Mouse (Mus musculus) lung, postnatal 25 days (tissue): Measurements from ENCODE around the gene Dlst.
"Not testable (repeated sequence)": the region's sequence is repeated elsewhere in the genome, so short reads cannot be mapped to it uniquely, and the experiment has no call there.

Experiments used
- DNase-seq: peaks from one replicate; pipeline ENCODE4 v3.0.0; 2022; ENCODE audit warnings: low spot score

Dlst gene

DNA sequence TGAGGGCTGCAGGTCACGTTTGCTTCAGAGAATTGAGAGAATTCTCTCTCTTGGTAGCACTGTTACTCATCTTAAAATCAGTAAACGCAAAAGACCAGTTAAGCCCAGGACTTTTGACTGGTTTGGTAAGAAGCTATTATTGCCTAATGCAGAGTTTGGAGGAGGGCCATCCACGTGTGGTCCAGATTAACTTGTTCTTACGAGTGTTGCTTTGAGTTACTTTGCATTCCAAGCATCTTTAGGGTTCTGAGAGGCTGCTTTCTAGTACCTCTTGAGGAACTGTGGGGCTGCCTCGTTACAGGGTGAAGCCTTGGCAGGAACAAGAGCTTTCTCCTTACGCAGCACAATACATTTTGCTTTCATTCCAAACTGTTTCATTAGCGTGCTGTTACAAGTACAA is 5.0 kb downstream of the Dlst start:
- peak; percentile 89 for DNase-seq

DNA sequence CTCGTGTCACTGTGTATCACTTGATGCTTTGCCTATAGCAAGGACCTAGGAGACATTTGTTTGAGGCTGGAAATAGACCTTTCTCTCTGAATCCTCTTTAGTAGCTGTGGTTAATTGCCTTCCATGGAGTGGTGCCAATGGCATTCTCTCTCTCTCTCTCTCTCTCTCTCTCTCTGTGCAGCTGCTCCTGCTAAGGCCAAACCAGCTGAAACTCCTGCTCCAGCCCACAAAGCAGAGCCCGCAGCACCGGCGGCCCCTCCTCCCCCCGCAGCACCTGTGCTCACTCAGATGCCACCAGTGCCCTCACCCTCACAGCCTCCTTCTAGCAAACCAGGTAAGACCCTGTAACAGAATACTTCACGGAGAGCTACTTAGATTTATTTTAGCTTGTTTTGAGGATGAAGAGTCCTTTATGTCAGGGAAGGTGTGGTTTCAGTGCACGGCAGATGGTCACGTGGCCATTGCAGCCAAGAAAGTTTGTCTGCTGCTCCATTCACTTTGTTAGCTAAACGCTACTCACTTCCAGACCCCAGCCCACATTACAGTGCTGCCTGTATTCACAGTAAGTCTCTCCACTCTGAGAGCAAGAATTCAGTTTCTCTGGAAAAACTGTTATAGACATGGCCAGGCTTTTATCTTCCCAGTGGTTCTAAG is 11.3 kb downstream of the Dlst start:
- no peak for DNase-seq

DNA sequence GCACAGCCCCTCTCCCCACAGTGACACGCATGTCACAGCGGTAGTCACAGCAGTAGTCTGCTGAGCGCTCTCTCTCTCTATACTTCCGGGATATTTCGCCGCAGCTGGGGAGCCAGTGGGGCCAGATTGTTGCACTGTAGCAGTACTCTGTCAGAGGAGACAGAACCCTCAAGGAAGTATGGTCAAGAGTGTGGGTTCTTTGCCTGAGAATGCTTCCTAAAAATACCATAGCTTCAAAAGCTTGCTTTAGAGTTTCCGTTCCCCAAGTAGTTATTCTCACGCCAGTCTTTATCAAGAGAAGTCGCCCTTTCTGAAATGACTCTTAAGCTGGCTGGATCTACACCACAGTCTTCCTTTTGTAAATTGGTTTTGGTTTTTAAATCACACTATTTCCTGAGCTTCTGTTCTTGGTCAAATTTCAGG is 12.5 kb downstream of the Dlst start:
- no peak for DNase-seq

DNA sequence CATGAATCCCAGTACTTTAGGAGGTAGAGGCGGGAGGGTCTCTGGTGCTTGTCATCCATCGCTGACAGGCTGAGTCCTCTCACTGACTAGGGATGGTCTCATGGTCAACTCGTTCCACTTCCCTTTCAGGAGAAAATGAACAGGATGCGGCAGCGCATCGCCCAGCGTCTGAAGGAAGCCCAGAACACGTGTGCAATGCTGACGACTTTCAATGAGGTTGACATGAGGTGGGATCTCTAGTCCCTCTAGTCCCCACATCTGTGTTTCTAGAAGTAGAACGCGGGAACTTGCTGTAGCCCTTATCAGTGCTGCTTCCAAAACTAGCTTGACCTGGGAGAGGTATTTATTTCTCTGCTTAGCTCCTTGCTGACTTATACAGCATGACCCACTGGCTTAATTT is 13.0 kb downstream of the Dlst start:
- DNase-seq = no peak

DNA sequence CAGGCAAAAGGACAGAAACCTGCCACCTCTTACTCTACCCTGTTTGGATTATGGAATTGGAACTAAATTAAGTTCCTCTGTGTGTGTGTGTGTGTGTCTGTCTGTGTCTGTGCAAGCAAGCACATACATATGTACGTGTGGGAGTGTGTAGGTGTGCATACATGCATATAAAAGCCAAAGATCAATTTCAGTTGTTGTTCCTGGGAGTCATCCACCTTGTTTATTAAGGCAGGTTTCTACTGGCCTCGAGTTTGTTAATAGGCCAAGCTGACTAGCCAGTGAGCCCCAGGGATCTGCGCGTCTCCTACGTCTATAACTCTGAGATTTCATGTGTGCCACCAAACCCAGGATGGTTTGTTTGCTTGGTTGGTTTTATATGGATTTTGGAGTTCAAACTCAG is 14.1 kb downstream of the Dlst start:
- no peak for DNase-seq

DNA sequence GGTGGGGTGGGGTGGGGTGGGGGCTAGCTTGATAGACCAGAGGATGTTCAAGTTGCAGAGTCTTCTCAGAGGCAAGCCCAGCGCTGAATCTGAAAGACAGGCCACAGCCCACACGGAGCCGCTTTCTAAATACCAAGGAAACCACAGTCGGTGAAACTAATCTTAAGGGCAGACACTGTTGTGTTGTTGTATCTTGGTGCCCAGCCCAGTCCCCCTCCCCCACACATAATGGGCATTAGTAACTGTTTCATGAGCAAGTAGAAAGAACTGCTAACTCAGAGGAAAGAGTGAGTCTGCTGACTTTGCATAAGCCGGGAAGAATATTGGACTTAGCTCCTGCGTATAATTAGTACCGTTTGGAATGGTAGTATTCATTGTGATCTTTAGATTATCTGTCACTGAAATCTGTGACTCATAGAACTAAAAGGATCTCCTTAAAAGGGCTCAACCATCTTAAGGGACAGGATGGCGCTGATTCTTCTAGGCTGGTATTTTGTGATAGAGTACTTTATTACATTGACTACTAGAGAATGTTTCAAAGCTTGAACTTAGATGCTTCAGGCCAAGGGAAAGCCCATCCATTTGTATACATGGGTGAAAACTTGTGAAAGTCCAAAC is 16.5 kb downstream of the Dlst start:
- DNase-seq = no peak

DNA sequence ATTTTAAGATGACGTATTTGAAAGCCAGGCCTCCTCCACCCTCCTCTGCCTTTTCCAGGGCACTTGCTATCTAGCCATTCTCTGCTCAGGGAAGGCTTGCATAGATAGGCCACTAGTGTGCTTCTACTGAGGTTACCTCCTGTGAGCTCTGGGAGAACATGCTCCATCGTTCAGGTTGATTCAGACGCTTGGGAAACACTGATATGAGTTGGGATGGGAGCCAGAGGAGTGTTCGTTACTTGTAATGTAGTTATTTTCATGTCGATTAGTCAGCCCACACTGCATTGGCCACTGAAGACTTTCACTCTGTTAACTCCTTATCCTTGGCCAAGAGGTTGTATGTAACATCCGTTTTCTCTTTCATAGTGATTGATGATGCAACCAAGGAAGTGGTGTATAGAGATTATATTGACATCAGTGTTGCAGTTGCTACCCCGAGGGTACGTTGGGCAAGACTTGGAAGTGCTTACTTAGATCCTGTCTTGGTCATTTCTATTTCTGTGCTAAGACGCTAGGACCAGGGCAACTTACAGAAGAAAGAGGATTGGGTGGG is 18.9 kb downstream of the Dlst start:
- DNase-seq = no peak

DNA sequence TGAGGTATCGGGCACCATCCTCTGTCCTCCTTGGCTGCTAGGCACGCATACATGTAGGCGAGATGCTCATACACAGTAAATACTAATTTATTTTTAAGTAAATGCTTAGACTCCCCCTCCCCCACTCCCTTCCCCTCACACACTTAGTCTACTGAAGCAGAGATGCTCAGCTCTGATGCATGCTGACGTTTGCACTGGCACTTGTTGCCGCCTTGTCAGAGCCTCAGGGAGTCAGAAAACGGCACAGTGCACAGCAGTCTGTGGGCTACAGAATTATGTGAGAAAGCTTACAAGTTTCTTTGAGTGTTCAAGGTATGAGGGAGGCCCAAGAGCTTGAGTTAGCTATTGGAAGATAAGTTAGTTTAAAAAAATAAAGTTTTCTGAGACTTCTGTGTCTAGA is 20.7 kb downstream of the Dlst start:
- no peak for DNase-seq

DNA sequence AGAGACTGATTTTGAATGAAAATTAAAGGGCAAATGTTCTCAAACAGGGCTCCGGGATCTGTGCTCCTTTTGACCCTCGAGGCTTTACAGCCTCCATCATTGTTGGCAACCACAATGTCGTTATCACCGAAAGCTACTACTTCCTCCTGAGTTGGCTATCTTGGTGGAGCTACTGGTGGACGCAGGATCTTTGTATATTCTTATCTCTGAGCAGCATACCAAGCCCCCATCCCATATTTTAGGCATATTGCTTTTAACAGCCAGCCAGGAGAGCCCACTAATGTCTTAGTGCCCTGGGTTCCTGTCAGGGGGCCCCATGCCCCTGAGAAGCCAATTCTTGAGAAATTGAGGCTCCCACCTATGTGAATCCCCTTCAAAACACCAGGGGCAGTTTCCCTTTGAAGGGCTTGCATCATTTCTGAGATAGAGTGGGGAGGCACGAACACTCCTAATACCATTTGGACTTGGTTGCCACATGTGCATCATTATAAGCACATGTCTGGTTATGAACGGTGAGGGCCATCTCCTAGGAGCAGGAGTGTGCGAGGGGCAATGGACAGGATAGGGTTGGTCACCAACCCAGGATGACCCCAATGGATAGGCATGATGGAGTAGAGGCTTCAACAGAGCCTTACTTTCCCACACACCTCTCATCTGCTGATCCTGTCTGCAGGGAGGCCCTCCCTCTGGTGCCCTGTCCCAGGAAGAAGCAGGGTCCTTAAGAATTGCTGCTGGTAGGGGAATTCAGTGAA is 23.6 kb downstream of the Dlst start:
- DNase-seq = no peak

DNA sequence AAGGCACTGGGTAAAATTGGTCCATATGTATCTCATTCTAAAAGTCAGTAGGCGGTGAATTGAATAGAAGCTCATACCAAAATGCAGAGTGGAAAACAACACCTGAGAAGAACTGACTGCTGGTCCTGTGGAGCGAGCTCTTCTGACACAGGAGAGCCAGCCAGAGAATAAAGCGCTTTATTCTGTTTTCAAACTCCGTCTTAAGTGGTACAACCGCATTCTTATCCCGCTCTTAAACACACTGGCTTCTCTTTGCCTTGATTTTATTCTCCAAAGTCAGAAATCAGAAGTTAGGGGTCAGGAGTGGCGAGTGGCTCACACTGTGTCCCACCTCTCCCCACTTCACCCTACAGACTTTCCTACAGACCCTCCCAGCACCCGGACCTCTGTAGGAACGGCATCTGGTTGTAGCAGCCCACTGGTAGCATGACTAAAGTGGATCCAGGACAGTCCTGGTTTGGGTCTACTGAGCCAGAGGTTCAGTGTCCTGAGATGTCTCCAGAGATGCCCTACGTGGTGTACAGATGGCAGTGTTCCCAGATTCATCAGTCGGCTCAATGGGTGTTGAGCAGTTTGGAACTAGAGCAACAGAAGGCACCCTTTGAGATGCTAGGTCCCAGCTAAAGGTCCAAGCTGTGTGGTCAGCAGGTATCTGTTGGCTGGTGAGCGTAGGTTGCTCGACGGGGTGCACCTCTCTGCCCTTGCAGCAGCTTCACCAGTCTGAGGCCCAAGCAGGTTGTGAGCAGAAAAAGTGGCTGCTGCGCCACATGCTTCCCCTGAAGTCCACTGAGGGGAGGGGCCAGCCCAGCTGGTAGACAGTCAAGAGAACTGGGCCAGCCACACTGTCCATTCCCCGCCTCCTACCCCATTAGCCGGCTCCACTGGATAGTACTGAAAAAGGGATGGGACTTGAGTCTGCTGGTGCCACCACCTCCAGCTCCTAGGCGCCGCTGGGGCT is 25.2 kb downstream of the Dlst start:
- DNase-seq = no peak

DNA sequence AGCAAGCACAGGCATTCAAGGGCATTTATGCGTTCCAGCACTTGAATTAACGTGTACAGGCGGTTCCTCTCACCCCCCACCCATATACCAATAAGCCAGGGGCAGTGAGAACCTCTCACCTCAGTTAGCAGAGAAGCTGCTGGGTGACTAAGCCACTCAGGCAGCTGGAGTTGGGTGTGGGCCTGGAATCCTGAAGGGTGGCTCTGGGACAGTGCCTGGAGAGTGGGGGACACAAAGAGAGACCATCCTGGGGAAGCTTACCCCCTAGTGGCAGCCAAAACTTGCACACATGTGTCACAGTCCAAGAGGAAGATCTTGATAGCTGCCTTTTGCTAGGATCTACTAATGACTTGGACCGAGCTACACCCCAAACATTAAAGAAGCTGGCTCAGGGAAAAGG is 26.0 kb downstream of the Dlst start:
- DNase-seq = no peak

DNA sequence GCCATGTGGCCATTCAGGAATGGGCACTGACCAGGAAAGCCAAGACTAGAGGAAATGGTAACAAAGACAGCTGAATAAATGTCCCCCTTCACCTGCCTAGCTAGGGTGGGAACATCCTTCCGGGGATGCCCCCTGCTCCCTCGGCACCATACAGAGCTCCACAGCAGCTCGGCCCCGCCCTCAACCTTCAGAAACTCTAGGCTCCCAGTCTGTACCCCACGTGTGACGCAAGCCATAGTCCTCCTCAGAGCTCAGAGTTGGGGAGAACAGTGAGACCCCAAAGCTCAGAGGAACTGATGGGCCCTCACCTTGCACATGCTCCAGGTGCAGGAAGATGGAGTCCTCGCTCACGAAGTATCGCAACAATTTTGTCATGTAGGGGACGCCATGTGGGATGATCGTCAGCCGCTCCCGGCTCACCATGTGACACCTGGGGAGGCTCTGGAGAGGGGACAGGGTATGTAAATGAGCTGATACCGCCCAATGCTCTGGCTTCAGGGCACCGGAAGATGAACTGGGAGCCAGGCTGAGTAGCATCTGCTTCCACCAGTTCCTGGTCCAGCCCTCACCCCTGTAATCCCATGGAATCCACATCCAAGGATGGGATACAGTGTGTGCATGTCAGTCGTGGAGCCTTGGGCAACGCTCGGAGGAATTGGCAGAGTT is 29.5 kb downstream of the Dlst start:
- DNase-seq = no peak

DNA sequence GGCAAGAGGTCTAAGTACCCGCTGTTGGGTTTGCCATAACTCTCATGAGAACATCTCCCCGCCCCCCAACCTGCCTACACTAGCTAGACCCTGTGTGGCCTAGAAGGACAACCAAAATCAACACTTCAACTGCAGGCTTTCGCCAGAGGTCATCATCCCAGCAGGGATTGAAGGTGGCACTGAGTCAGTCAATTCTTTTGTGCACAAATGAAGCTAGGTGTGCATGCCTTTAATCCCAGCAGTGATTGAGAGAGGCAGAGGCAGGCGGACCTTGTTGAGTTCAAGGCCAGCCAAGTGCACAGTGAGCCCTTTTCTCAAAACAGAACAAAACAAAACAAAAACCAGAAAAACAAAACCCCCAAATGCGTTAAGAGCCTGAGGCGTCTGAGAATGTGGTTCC is 30.5 kb downstream of the Dlst start:
- DNase-seq = no peak

DNA sequence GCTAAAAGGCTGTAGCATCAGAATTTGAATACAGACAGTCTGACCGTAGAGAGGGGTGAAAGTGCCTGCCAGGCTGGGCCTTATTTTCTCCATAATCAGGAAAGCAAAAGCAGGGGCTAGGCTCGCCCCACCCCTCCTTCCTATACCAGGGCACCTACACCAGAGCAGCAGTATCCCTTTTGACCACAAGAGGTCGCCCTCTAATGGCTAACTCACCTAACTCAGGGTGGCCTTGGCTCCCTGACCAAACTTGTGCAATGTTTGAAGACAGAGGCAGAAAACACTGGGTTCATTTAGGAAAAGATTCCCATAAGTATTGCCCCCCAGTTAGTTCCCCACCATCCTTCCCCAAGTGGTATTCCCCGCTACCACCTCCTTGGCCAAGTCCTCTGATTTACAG is 32.2 kb downstream of the Dlst start:
- peak; percentile 85 for DNase-seq

DNA sequence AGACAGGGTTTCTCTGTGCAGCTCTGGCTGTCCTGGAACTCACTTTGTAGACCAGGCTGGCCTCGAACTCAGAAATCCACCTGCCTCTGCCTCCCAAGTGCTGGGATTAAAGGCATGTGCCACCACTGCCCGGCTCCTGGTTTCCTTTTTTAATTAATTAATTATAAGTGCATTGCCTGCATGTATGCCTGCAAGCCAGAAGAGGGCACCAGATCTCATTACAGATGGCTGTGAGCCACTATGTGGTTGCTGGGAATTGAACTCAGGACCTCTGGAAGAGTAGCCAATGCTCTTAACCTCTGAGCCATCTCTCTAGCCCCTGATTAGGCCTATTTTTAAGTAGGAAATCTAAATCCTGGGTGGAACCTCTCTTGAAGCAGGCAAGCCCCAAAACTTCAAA is 33.6 kb downstream of the Dlst start:
- DNase-seq = not testable (repeated sequence)

DNA sequence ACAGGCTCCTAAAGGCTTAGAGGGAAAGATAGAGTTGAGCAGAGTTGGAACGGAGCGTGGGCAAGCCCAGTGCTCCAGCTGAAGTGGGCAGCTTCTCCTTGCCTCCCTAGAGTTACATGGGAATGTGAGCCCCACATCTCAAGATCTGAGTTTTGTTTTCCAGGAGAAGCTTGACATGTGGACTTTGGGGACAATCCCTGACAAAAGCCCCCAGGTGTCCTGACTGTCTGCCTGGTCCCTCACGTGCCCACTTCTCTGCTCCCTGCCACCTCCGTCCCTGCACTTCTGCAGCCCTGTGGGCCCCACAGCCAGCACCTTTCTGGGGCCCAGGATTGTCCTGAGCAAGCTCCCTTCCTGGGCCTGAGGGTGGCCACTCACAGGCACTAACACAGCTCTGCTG is 34.2 kb downstream of the Dlst start:
- DNase-seq = no peak

DNA sequence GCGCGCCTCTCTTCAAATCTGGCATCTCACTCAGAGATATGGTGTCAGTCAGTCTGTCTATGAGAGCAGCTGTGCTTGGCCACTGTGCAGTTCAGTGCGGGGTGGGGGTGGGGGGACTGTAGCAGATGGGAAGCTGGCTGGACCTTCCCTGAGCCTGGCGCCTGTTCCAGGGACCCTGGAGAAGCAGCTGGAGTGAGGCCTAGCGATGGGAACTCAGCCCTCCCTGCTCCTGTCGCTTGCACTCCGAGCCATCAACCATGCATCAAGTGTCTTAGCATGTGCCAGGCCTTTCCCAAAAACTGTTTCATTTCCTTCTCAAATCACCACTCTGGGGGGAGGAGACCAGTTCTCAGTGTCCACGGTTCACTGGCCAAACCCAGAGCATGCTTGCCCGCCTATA is 35.0 kb downstream of the Dlst start:
- no peak for DNase-seq

DNA sequence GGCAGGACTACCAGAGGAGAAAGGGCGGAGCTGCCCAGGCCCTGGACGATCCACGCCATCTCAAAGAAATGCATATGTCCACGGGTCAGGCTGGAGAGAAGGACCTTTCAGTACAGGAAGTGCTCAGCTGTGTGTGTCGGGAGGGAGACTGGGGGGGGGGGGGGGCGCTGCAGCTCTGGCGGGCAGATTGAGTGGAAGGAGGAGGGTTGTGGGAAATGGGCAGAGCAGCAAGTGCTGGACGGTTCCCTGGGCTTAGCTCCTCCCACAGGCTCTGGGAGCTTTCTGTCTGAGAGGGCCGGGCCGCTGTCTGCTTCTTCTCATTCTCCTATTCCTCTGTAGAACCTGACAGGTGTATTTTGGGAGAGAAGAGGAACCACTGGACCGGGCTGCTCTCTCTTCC is 35.7 kb downstream of the Dlst start:
- no peak for DNase-seq

DNA sequence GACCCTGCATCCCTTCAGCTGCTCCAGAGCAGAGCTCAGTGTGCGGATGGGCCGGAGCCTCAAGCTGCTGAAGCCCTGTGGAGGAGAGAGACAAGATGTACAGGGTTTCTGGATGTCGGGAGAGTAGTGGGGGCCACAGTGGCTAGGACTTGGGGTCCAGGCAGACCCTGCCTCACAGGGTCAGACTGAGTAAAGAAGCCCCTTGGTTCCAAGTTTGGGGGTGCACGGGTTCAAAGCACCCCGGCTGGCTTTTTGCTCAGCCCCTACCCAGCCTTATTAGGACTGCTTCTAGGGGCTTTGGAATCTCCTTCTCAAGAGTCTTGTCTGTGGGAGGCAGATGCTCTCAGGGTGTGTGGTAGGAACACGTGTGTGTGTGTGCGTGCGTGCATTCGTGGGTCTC is 36.2 kb downstream of the Dlst start:
- DNase-seq = no peak

DNA sequence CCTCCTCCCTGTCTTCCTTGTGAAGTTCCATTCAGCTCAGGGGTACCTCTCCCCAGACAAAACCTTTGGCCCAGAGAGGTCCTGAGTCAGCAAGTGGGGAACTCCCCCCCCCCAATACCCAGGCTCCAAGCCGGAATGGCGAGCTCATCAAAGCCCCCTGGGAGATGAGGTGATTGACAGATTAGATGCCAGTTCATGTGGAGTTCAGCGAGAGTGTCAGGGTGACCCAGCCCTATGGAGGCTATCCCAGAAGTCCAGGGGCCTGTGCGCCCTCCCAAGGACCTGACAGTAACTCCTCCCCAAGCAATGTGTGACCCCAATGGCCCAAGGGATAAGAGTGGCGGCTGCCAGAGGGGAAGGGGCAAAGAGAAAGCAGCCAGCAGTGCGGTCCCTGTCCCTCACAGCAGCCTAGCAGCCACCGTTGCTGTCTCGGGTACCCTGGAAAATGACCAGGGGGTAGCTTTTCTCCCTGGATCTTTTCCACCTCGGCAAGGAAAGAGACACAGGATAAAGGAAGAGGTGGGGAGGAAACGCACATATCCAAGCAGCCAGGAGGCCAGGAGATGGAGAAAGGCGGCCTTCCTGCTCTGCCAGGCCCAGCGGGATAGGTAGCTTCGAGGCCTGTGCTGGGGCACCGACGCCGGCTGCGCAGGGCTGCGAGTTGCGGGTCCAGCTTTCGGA is 39.8 kb downstream of the Dlst start:
- DNase-seq = no peak
